Mouse (Mus musculus) midbrain, embryonic 10.5 days (tissue): ENCODE data around the gene Cfap99. TPM values are rescaled to one million over a fixed set of nuclear protein-coding genes. Genes with fewer than 3 reads are reported as not detected.
A peak's percentile ranks its signal among the peaks of the same experiment; 100 is the strongest.

Experiments
- DNase-seq: peaks from one replicate; pipeline ENCODE4 v3.0.0-alpha.2; 2017; ENCODE audit warnings: low spot score
- H3K27ac ChIP-seq: fragments of 300-500 bp; sonication (generic); replicated peaks from 2 replicates; pipeline ENCODE4 v1.5.1; 2016; ENCODE audit warnings: mild to moderate bottlenecking
- H3K27me3 ChIP-seq: fragments of 300-500 bp; sonication (generic); 2 replicates; pipeline ENCODE4 v1.6.1; 2016; ENCODE audit warnings: low read depth, mild to moderate bottlenecking; ENCODE audit not compliant: poor library complexity, severe bottlenecking
- H3K36me3 ChIP-seq: fragments of 300-500 bp; sonication (generic); 2 replicates; pipeline ENCODE4 v1.6.1; 2016; ENCODE audit warnings: mild to moderate bottlenecking, moderate library complexity
- H3K4me1 ChIP-seq: fragments of 300-500 bp; sonication (generic); 2 replicates; pipeline ENCODE4 v1.6.1; 2016
- H3K4me3 ChIP-seq: fragments of 300-500 bp; sonication (generic); 2 replicates; pipeline ENCODE4 v1.5.1; 2016; ENCODE audit warnings: mild to moderate bottlenecking, moderate library complexity
- H3K9me3 ChIP-seq: fragments of 300-500 bp; sonication (generic); replicated peaks from 2 replicates; pipeline ENCODE4 v1.6.1; 2016; ENCODE audit warnings: mild to moderate bottlenecking
- WGBS: fragments of 180-500 bp; shearing (Covaris S2); methylation state at CpG from one replicate; pipeline ENCODE4 v1.1.7; 2016; 5-methylcytosine and 5-hydroxymethylcytosine counted together
- polyA plus RNA-seq: library from polyadenylated mRNA; unstranded; fragments of >200 nt; fragmentation: Nextera tagmentation; extraction: Ambion mirVana; gene quantifications from 2 replicates; pipeline ENCODE4 v1.2.1, GENCODE M21; 2016

The Cfap99 gene
- polyA plus RNA-seq, 1 experiment from 2014 or later = not detected

DNA sequence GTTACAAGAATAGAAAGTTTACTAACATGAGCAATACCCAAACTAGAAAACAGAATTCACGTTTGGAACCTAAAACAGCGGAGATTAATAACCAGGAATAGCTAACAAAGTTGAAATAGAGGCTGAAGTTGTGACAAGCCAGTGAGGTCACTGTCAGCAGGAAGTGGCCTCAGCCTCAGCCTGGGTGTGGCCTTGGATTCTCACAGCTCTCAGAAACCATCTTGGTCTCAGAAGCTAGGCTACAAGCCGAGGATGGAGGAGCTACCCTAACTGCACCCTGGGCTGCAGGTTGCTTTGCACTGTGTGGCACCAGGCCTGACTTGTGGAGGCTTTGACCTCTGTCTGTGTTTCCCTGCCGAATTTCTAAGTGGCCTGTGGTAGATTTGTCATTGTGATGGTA, 22.3 kb upstream of the Cfap99 start:
- Histone ChIP-seq H3K4me1 (peaks cover 3% of the 10 kb centered on the region; the same call in 1 of the 2 replicates), H3K9me3 (no peaks in the 10 kb centered on the region), H3K27ac (no peak overlapping the region), H3K27me3 (no peaks in the 10 kb centered on the region), H3K36me3 (no peaks in the 10 kb centered on the region), H3K4me3 (no peak overlapping the region)
- 85% methylated on average over 4 of the region's 4 CpGs for WGBS
- no peak for DNase-seq

DNA sequence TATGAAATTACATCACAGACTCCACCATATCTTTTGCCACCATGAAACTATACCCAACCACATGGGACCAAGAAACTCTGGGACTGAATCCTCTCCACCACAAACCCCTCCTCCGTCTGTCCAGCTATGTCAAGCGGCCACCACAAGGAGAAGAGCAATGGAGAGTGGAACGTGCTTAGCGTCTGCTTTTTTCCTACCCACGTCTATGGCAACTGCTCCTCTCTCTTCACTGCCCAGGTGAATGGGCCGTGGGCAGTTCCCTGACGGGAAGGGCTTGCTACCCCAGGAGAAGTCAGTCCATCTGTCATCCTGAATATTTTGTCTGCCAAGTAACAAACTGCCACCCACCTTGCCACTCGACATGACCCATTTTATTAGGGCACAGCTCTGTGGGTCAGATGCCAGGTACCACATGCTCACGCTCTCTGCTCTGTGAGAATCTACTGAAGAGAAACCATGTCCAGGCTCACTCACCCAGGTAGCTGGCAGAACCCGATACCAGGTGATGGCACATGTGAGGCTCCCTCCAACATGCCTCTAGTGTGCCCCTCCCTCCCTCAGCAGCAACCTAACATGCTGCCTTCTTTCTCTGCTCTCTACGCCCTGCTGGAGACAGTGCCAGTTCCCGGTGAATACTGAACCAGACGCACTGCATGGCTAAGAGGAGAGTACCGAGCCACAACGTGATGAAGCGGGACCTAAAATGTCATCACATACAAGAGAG, 19.0 kb upstream of the Cfap99 start:
- no peak overlapping the region for H3K4me3 ChIP-seq
- no peak for DNase-seq
- no peak overlapping the region for H3K27ac ChIP-seq
- H3K9me3 ChIP-seq = no peaks in the 10 kb centered on the region
- WGBS = 87% methylated on average over 16 of the region's 16 CpGs
- H3K27me3 ChIP-seq = no peaks in the 10 kb centered on the region
- peaks cover 3% of the 10 kb centered on the region; the same call in 1 of the 2 replicates for H3K4me1 ChIP-seq
- no peaks in the 10 kb centered on the region for H3K36me3 ChIP-seq

DNA sequence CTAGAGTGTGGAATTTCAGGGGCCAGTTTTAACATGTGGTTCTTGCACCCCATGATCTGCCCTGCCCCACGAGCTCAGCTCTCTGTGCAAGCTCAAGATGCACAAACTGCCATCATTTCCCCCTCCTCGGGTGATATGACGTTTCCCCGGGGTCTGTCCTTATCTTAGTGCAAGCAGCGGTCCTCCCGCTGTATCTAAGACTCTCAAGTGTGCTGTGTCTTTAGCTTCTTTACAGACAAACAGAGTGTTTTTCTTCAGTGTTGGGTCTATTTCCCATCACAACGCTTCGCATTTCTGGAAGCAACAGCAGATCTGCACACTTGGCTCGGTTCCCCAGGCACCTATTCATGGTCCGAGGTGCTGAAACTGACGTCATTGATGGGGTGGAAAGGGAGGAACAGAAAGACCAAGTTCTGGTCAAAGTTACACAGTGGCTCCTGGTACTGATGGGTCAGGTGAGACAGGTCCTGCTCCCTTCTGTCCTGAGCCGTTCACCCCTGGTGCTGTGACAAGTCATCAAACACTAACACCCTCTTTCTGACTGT, 18.4 kb upstream of the Cfap99 start:
- WGBS = 81% methylated on average over 12 of the region's 12 CpGs
- no peaks in the 10 kb centered on the region for H3K36me3 ChIP-seq
- H3K9me3 ChIP-seq = no peaks in the 10 kb centered on the region
- no peak overlapping the region for H3K27ac ChIP-seq
- H3K4me3 ChIP-seq = no peak overlapping the region
- H3K4me1 ChIP-seq = peaks cover 3% of the 10 kb centered on the region; the same call in 1 of the 2 replicates
- no peaks in the 10 kb centered on the region for H3K27me3 ChIP-seq
- DNase-seq = no peak

DNA sequence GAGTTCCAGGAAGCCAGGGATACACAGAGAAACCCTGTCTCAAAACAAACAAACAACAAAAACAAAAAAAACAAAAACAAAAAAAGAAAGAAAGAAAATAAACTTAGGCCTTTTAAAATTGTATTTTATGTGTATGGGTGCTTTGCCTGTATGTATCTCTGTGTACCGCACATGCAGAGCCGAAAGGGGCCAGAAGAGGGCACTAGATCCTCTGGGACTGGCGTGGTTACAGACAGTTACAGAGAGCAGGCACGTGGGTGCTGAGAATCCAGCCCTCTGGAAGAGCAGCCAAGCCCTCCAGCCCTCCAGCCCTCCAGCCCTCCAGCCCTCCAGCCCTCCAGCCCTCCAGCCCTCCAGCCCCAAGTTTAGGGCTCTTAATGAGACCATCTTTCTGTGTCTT, 16.7 kb upstream of the Cfap99 start:
- 27% methylated on average over 4 of the region's 4 CpGs for WGBS
- peak; percentile 44 for DNase-seq
- no peak overlapping the region for H3K27ac ChIP-seq

DNA sequence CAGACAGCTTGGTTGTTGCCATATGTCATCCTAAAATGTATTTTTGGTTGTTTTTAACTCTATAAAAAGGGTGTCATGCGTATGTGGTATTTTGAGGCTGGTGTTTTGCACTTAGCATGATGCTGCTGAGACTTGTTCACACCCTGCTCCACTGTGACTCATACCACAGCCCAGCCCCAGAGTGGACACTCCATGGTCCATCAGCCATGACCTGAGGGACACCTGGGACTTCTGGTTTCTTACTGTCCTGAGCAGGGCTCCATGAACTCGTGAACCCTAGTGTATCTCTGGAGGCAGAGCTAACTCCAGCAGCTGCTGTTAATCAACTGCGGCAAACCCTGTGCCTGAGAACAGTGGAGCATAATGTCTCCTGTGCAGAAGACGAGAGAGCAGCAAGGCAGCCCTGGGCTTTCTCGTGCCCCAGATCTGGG, 15.1 kb upstream of the Cfap99 start:
- no peak for DNase-seq
- WGBS = 81% methylated on average over 5 of the region's 5 CpGs

More for the DNA sequence above, 16.7 kb upstream of the Cfap99 start:
- Histone ChIP-seq H3K4me3 (no peak overlapping the region), H3K4me1 (peaks cover 3% of the 10 kb centered on the region; the same call in 1 of the 2 replicates), H3K36me3 (no peaks in the 10 kb centered on the region), H3K9me3 (no peaks in the 10 kb centered on the region), H3K27me3 (no peaks in the 10 kb centered on the region)

DNA sequence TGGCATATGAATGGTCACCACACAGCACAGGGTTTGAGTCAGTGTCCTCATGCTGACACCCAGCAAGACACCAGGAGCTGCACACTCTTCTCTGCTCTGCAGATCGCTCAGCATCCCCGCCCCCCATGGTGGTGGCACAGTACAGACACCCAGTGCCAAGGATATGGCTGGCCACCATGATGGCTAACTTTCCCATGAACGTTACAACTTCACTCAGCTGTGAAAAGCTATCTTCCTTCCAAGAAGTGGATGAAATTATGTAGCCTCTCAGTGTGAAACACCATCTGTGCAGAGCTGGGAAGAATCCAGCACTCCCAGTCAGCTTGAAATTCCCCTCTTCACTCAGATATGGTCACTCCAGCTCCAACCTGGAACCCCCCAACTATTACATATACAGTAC, 14.1 kb upstream of the Cfap99 start:
- no peak for DNase-seq
- Histone ChIP-seq H3K27ac (no peak overlapping the region), H3K4me1 (no peaks in the 10 kb centered on the region), H3K36me3 (no peaks in the 10 kb centered on the region), H3K27me3 (no peaks in the 10 kb centered on the region), H3K4me3 (no peak overlapping the region), H3K9me3 (no peaks in the 10 kb centered on the region)
- WGBS = 87% methylated on average over 3 of the region's 3 CpGs

More for the DNA sequence above, 15.1 kb upstream of the Cfap99 start:
- no peaks in the 10 kb centered on the region for H3K27me3 ChIP-seq
- H3K36me3 ChIP-seq = no peaks in the 10 kb centered on the region
- H3K4me1 ChIP-seq = no peaks in the 10 kb centered on the region
- no peaks in the 10 kb centered on the region for H3K9me3 ChIP-seq
- no peak overlapping the region for H3K27ac ChIP-seq
- no peak overlapping the region for H3K4me3 ChIP-seq

DNA sequence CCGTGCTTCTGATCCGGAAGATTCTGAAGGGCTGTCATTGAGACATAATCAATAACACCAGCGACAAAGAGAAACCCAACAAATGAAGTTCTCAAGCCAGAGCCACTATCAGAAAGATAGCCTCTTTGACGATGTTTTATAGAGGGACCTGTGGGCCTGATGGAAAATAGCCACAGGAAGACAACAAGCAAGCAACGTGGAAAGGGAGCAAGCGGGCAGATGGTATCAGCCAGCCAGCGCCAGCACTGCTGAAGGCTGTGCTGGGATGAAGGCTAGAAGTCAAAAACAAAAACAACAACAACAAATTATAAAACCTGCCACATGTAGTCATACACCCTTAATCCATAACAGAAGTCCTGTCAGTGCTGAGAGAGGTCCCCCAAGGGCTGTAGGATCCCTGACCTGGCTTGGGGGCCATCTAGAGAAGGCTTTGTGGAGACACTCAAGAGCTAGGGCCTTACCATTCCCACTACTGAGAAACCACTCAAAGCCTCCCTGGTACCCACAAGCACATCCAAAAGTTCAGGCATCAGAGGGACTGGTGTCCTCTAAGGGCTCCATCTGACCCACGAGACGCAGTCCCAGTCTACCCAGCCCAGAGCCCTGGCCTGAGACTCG, 13.6 kb upstream of the Cfap99 start:
- H3K9me3 ChIP-seq = no peaks in the 10 kb centered on the region
- no peaks in the 10 kb centered on the region for H3K36me3 ChIP-seq
- H3K4me3 ChIP-seq = no peak overlapping the region
- no peaks in the 10 kb centered on the region for H3K4me1 ChIP-seq
- DNase-seq = no peak
- WGBS = 91% methylated on average over 10 of the region's 10 CpGs
- no peaks in the 10 kb centered on the region for H3K27me3 ChIP-seq
- H3K27ac ChIP-seq = no peak overlapping the region

DNA sequence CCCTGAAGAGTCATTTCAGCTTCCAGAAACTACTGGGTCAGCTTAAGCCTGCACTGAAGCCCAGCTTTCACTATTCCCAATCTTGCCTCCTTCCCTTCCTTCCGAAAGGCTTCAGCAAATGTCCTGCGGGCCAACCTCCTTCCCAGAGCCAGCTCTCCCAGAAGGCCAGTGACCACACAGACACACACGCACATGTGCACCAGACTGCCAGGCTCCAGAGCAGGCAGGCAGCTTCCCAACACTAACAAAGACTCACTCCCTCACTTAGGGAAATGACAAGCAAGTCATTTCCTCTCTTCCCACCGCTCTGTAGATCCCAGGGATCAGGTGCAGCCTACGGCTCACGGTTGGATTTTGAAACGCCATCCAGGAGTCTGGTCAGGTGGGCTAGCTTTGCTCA, 12.2 kb upstream of the Cfap99 start:
- Histone ChIP-seq H3K9me3 (no peaks in the 10 kb centered on the region), H3K27ac (no peak overlapping the region), H3K36me3 (no peaks in the 10 kb centered on the region), H3K27me3 (no peaks in the 10 kb centered on the region), H3K4me3 (no peak overlapping the region), H3K4me1 (no peaks in the 10 kb centered on the region)
- 91% methylated on average over 7 of the region's 7 CpGs for WGBS
- DNase-seq = no peak

DNA sequence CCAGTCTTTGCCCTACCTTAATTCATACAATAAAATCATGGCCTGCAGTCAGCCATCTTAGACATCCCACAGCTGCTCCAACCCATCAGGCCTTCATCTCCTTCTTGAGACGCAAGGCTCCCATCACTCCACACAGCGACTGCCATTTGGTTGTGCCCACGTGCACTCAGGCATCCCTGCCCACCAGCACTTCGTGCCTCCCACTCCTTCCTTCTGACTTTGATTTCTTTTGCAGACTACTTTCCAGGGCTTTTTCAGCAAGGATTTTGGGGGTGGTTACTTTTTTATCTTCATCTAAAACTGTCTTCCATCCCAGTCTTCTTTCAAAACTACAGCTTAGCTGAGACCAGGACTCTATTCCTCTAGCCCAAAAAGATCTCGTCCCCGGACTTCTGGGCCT, 11.7 kb upstream of the Cfap99 start:
- no peak for DNase-seq
- no peaks in the 10 kb centered on the region for H3K27me3 ChIP-seq
- WGBS = 88% methylated on average over 6 of the region's 6 CpGs
- H3K4me1 ChIP-seq = no peaks in the 10 kb centered on the region
- no peaks in the 10 kb centered on the region for H3K36me3 ChIP-seq
- H3K4me3 ChIP-seq = no peak overlapping the region
- no peaks in the 10 kb centered on the region for H3K9me3 ChIP-seq
- H3K27ac ChIP-seq = no peak overlapping the region

DNA sequence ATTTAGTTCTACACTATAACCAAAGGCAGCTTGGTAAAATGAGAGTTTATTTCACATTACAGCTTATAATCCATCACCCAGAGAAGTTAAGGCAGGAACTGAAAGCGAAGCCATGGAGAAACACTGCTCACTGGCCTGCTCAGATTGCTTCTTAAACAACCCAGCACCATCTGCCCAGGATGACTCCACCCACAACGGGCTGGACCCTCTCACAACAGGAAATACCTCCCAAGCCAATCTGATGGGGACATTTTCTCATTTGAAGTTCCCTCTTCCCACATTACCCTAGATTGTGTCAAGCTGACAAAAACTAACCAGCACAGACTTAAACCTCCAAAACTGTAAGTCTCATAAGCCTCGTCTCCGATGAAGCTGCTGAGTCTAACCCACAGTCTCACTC, 10.3 kb upstream of the Cfap99 start:
- no peak overlapping the region for H3K4me3 ChIP-seq
- H3K9me3 ChIP-seq = no peaks in the 10 kb centered on the region
- DNase-seq = no peak
- H3K4me1 ChIP-seq = peaks cover 10% of the 10 kb centered on the region
- 82% methylated on average over 4 of the region's 4 CpGs for WGBS
- no peaks in the 10 kb centered on the region for H3K36me3 ChIP-seq
- H3K27ac ChIP-seq = no peak overlapping the region
- peaks cover 2% of the 10 kb centered on the region; the same call in 1 of the 2 replicates for H3K27me3 ChIP-seq

DNA sequence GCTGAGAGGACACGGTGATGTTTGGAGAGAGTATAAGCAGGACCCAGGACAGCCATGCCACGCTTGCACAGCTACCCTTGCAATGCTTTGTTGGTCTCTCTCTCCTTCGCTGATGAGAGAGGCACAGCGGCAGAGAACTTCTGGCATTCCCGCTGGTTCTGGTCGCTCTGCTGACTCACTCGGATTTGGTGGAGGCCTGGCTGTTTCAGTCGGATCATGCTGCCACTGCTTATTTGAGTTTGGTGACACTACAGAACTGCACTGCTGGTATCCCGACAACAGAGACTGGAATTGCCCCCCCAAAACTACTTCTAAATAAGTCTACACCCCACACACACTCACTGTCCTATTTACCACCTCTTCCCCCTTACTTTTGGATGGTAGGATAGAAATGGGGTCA, 9.2 kb upstream of the Cfap99 start:
- H3K4me3 ChIP-seq = no peak overlapping the region
- H3K27me3 ChIP-seq = peaks cover 9% of the 10 kb centered on the region
- H3K27ac ChIP-seq = no peak overlapping the region
- H3K4me1 ChIP-seq = peaks cover 13% of the 10 kb centered on the region
- DNase-seq = no peak
- 88% methylated on average over 9 of the region's 9 CpGs for WGBS
- no peaks in the 10 kb centered on the region for H3K36me3 ChIP-seq
- no peaks in the 10 kb centered on the region for H3K9me3 ChIP-seq

DNA sequence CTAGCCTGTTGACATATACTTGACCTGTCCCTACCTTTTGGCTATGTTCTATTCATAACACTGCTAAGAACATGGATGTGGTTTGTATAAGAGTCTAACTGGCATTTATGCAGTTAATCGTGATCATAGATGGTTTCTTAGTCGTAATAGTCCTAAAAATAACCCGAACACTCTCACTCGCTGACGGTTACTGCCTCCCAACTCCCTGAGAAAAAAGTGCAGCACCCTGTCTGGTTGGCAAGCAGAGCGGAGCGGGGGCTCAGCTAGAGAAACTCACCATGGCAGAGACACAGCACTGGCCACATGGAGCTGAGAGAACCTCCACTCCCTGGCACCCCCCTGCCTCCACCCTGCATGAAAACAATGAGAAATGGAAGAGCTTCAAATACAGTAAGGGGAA, 7.4 kb upstream of the Cfap99 start:
- DNase-seq = no peak
- peaks cover 13% of the 10 kb centered on the region for H3K4me1 ChIP-seq
- H3K4me3 ChIP-seq = no peak overlapping the region
- peaks cover 26% of the 10 kb centered on the region for H3K27me3 ChIP-seq
- WGBS = 93% methylated on average over 7 of the region's 7 CpGs
- H3K9me3 ChIP-seq = no peaks in the 10 kb centered on the region
- H3K36me3 ChIP-seq = no peaks in the 10 kb centered on the region
- no peak overlapping the region for H3K27ac ChIP-seq

DNA sequence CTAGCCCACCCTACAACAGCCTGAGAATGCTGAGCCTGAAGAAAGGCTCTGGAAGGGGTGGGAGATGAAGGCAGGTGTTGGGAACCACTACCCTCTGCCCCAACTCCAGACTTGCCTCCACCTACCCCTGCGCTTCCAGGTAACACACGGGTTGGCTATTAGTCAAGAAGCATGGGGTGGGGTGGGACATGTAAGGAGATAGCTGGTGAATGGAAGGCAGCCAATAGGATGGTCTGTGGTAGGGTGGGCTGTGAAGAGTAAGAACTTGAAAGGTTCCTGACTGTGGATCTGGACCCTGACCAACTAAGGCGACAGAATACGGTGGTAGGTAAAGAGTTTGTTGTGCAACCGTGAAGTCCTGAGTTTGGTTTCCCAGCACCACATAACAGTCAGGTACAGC, 5.0 kb upstream of the Cfap99 start:
- WGBS = 76% methylated on average over 5 of the region's 5 CpGs
- DNase-seq = no peak
- Histone ChIP-seq H3K27me3 (peaks cover 49% of the 10 kb centered on the region), H3K4me3 (no peak overlapping the region), H3K4me1 (peaks cover 37% of the 10 kb centered on the region), H3K27ac (no peak overlapping the region), H3K36me3 (no peaks in the 10 kb centered on the region), H3K9me3 (no peaks in the 10 kb centered on the region)
